Mouse (Mus musculus): Measurements from ENCODE around the gene Zfp235. TPM values are rescaled to one million over a fixed set of nuclear protein-coding genes. Genes with fewer than 3 reads are reported as not detected.

Zfp235 gene
- polyA plus RNA-seq, 1 experiment from 2014 or later = 11.5 TPM

- Histone ChIP-seq H3K9ac (replicated peaks; ENCODE audit: low read depth) (no peak overlapping the region), H3K4me2 (replicated peaks; ENCODE audit: low read depth, low read length) (no peak overlapping the region), H3K4me3 (ENCODE audit: low read depth, low read length) (no peak overlapping the region), H3K27me3 (replicated peaks; ENCODE audit: insufficient read depth, low read length) (no peaks in the 10 kb centered on the region), H3K27ac (ENCODE audit: low read length) (no peak overlapping the region), H3K9me3 (ENCODE audit: low read length) (no peaks in the 10 kb centered on the region), H3K4me1 (ENCODE audit: insufficient read depth, low read depth, low read length) (no peaks in the 10 kb centered on the region), H3K36me3 (ENCODE audit: insufficient read depth, low read length) (no peaks in the 10 kb centered on the region)
- DNase-seq (ENCODE audit: low spot score) = no peak
- ATAC-seq = no peak
- no peak for TF ChIP-seq CTCF (IDR thresholded peaks at IDR 0.05)
- TF ChIP-seq EP300 (IDR thresholded peaks at IDR 0.05) = no peak
- WGBS = 66% methylated on average over 5 of the region's 5 CpGs
Measured at GRCm38 (mm10) chr7:24189571-24189944, 55.6 kb downstream of the Zfp235 start.

GRCm38 (mm10) chr7:24191361-24191760, 57.4 kb downstream of the Zfp235 start:
- H3K9me3 ChIP-seq (ENCODE audit: low read length) = no peaks in the 10 kb centered on the region
- H3K9ac ChIP-seq (replicated peaks; ENCODE audit: low read depth) = no peak overlapping the region
- H3K27ac ChIP-seq (ENCODE audit: low read length) = no peak overlapping the region
- WGBS = 60% methylated on average over 2 of the region's 2 CpGs
- H3K4me3 ChIP-seq (ENCODE audit: low read depth, low read length) = no peak overlapping the region
- H3K4me2 ChIP-seq (replicated peaks; ENCODE audit: low read depth, low read length) = no peak overlapping the region
- no peak for TF ChIP-seq CTCF (IDR thresholded peaks at IDR 0.05)
- TF ChIP-seq EP300 (IDR thresholded peaks at IDR 0.05) = no peak
- no peaks in the 10 kb centered on the region for H3K27me3 ChIP-seq (replicated peaks; ENCODE audit: insufficient read depth, low read length)
- H3K4me1 ChIP-seq (ENCODE audit: insufficient read depth, low read depth, low read length) = no peaks in the 10 kb centered on the region
- H3K36me3 ChIP-seq (ENCODE audit: insufficient read depth, low read length) = no peaks in the 10 kb centered on the region
- DNase-seq (ENCODE audit: low spot score) (no peak), ATAC-seq (no peak)

Other genes with a start within 250 kb of the Zfp235 start
- not detected in 2 replicates for gene Vmn1r178, start 242.2 kb upstream of the Zfp235 start, polyA plus RNA-seq (2015; fragmentation: Nextera tagmentation; extraction: Ambion mirVana)
- not detected in 2 replicates for gene Vmn1r179, start 207.2 kb upstream of the Zfp235 start, polyA plus RNA-seq (2015; fragmentation: Nextera tagmentation; extraction: Ambion mirVana)
- gene Vmn1r180, start 183.5 kb upstream of the Zfp235 start, polyA plus RNA-seq (2015; fragmentation: Nextera tagmentation; extraction: Ambion mirVana) = not detected in 2 replicates
- gene Vmn1r181, start 159.6 kb upstream of the Zfp235 start, polyA plus RNA-seq (2015; fragmentation: Nextera tagmentation; extraction: Ambion mirVana) = not detected in 2 replicates
- gene V1rd19, start 132.5 kb upstream of the Zfp235 start, polyA plus RNA-seq (2015; fragmentation: Nextera tagmentation; extraction: Ambion mirVana) = not detected in 2 replicates
- not detected in 2 replicates for gene Vmn1r183, start 80.9 kb upstream of the Zfp235 start, polyA plus RNA-seq (2015; fragmentation: Nextera tagmentation; extraction: Ambion mirVana)
- 10.4 and 10.5 TPM in 2 replicates for gene Zfp180, start 52.2 kb upstream of the Zfp235 start, polyA plus RNA-seq (2015; fragmentation: Nextera tagmentation; extraction: Ambion mirVana)
- gene Zfp112, start 21.9 kb upstream of the Zfp235 start, polyA plus RNA-seq (2015; fragmentation: Nextera tagmentation; extraction: Ambion mirVana) = 3.3 and 4.3 TPM in 2 replicates
- gene Zfp114, start 40.9 kb downstream of the Zfp235 start, polyA plus RNA-seq (2015; fragmentation: Nextera tagmentation; extraction: Ambion mirVana) = 0.90 and 1.1 TPM in 2 replicates
- 3.7 and 4.4 TPM in 2 replicates for gene Zfp111, start 77.3 kb downstream of the Zfp235 start, polyA plus RNA-seq (2015; fragmentation: Nextera tagmentation; extraction: Ambion mirVana)
- 1.2 and 1.7 TPM in 2 replicates for gene Zfp109, start 103.4 kb downstream of the Zfp235 start, polyA plus RNA-seq (2015; fragmentation: Nextera tagmentation; extraction: Ambion mirVana)
- gene Zfp108, start 120.6 kb downstream of the Zfp235 start, polyA plus RNA-seq (2015; fragmentation: Nextera tagmentation; extraction: Ambion mirVana) = 2.2 and 2.4 TPM in 2 replicates
- gene Zfp93, start 136.3 kb downstream of the Zfp235 start, polyA plus RNA-seq (2015; fragmentation: Nextera tagmentation; extraction: Ambion mirVana) = 4.4 and 5.3 TPM in 2 replicates
- gene Zfp61, start 167.1 kb downstream of the Zfp235 start, polyA plus RNA-seq (2015; fragmentation: Nextera tagmentation; extraction: Ambion mirVana) = 15.7 and 16.7 TPM in 2 replicates
- gene Zfp94, start 182.5 kb downstream of the Zfp235 start, polyA plus RNA-seq (2015; fragmentation: Nextera tagmentation; extraction: Ambion mirVana) = 5.2 and 5.7 TPM in 2 replicates
- gene Tescl, start 199.8 kb downstream of the Zfp235 start, polyA plus RNA-seq (2015; fragmentation: Nextera tagmentation; extraction: Ambion mirVana) = 0.27 TPM in 2 replicates
- not detected in 2 replicates for gene Lypd5, start 215.0 kb downstream of the Zfp235 start, polyA plus RNA-seq (2015; fragmentation: Nextera tagmentation; extraction: Ambion mirVana)
- gene Kcnn4, start 236.1 kb downstream of the Zfp235 start, polyA plus RNA-seq (2015; fragmentation: Nextera tagmentation; extraction: Ambion mirVana) = 2.0 and 2.6 TPM in 2 replicates